Mouse (Mus musculus) liver, embryonic 14.5 days (tissue): ENCODE data around the gene Adgrb3.

Experiments used
- CTCF ChIP-seq: IDR thresholded peaks from 2 replicates; pipeline ENCODE4 v1.5.1; 2016; ENCODE audit warnings: antibody characterized with exemption, low read depth, control low read depth
- EP300 ChIP-seq: IDR thresholded peaks from 2 replicates; pipeline ENCODE4 v1.6.1; 2016; ENCODE audit warnings: antibody characterized with exemption, low read depth

DNA sequence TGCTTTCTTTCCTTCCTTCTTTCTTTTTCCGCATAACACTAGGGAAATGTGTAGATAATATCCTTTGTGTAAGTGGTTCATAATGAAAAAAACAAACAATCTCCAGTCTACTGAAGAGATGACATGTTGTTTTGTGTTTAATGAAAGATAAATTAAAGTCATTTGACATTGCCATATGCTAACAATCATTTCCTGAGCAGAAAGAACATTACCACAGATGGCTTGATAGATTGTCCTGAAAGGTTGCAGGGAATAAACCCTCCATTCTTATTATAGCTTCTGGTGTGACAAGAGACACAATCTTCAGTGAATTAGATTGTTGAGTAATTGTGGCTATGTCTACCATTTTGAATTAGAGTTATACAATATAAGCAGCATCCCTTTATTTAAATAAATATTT lies 247.8 kb downstream of the Adgrb3 start:
- TF ChIP-seq CTCF (no peak), EP300 (no peak)
